Mouse (Mus musculus) hindbrain, embryonic 14.5 days (tissue): ENCODE data around the gene Ces1a. TPM values are rescaled to one million over a fixed set of nuclear protein-coding genes. Genes with fewer than 3 reads are reported as not detected.

Experiments used
- polyA plus RNA-seq: library from polyadenylated mRNA; unstranded; fragments of >200 nt; fragmentation: Nextera tagmentation; extraction: Ambion mirVana; gene quantifications from 2 replicates; pipeline ENCODE4 v1.2.1, GENCODE M21; 2014

Gene Ces1a
- polyA plus RNA-seq, 1 experiment from 2014 or later = not detected

Other genes starting within 250 kb of the Ces1a start
- gene Mmp2, start 220.9 kb downstream of the Ces1a start, polyA plus RNA-seq = 33.8 and 35.9 TPM in 2 replicates
- gene Lpcat2, start 192.9 kb downstream of the Ces1a start, polyA plus RNA-seq = 10.2 and 11.8 TPM in 2 replicates
- 0.27 and 0.86 TPM in 2 replicates for gene Capns2, start 146.8 kb downstream of the Ces1a start, polyA plus RNA-seq
- 1.7 and 3.4 TPM in 2 replicates for gene Slc6a2, start 88.1 kb downstream of the Ces1a start, polyA plus RNA-seq
- gene Ces1b, start 31.8 kb upstream of the Ces1a start, polyA plus RNA-seq = not detected in 2 replicates
- not detected in 2 replicates for gene Ces1c, start 83.1 kb upstream of the Ces1a start, polyA plus RNA-seq
- gene Ces1d, start 149.6 kb upstream of the Ces1a start, polyA plus RNA-seq = 0.26 TPM in 1 of 2 replicates, not detected in the other
- gene Ces1e, start 181.4 kb upstream of the Ces1a start, polyA plus RNA-seq = not detected in 2 replicates
- not detected in 2 replicates for gene Ces1f, start 231.6 kb upstream of the Ces1a start, polyA plus RNA-seq